Mouse (Mus musculus): Measurements from ENCODE around the gene Zfp62. TPM values are rescaled to one million over a fixed set of nuclear protein-coding genes. Genes with fewer than 3 reads are reported as not detected.

Zfp62 gene
- polyA plus RNA-seq, 1 experiment = 2.4 TPM

DNA sequence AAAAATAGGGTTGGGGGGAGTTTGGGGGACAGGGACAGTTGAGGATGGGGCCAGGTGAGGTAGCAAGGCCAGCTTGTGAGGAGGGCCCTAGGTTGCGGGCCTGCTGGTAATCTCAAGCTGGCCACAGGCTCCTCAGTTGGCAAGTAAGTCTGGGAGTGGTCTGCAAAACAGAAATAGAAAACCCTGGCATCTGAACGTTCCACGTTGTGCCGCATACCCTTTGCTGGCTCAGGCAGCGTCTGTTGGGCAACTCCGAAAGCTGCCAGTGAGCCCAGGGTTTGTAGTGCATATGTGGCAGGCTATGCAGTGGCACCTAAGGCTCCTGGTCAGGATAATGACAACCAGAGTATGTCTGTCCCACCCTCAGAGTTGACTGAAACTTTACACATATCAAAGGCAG lies 60.1 kb downstream of the Zfp62 start:
- DNase-seq (ENCODE audit: low read depth in 1 of 2, low spot score in 2 of 2) = no peak
- WGBS = 89% methylated on average over 6 of the region's 6 CpGs
- TF ChIP-seq POLR2A (IDR thresholded peaks at IDR 0.05; ENCODE audit: low read depth, low read length) (no peak), CTCF (IDR thresholded peaks at IDR 0.05; ENCODE audit: extremely low read depth, insufficient read depth, insufficient read length, insufficient replicate concordance) (no peak)
- H3K27me3 ChIP-seq (ENCODE audit: control insufficient read depth, insufficient read depth, low read length) = no peaks in the 10 kb centered on the region
- no peak overlapping the region for H3K4me3 ChIP-seq (ENCODE audit: extremely low read depth, insufficient read depth, insufficient read length)
- H3K4me1 ChIP-seq (ENCODE audit: control insufficient read depth, insufficient read depth, insufficient read length) = no peaks in the 10 kb centered on the region
- peaks cover 35% of the 10 kb centered on the region for H3K36me3 ChIP-seq (ENCODE audit: control insufficient read depth, insufficient read depth, low read length)
- H3K27ac ChIP-seq (ENCODE audit: insufficient read depth, low read length) = no peak overlapping the region

DNA sequence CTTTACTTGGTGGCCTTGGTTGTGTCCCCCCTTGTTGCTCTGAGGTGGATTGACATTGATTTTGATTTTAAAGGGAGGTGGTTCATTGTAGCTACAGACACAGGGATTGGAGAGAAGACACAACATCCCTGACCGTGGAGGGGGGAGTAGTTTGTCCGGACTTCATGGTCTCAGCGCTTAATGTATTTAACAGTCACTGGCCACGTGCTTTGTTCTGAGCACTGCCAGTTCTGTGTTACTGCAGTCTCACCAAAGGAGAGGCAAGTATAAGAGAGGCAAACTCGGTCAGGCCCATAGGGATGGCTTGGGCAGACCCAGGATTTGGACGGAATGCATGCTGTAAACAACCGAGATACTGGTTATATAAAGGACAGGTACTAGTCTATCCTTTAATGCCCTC lies 61.0 kb downstream of the Zfp62 start:
- no peak overlapping the region for H3K4me3 ChIP-seq (ENCODE audit: extremely low read depth, insufficient read depth, insufficient read length)
- no peaks in the 10 kb centered on the region for H3K27me3 ChIP-seq (ENCODE audit: control insufficient read depth, insufficient read depth, low read length)
- TF ChIP-seq CTCF (IDR thresholded peaks at IDR 0.05; ENCODE audit: extremely low read depth, insufficient read depth, insufficient read length, insufficient replicate concordance) (no peak), POLR2A (IDR thresholded peaks at IDR 0.05; ENCODE audit: low read depth, low read length) (no peak)
- peaks cover 35% of the 10 kb centered on the region for H3K36me3 ChIP-seq (ENCODE audit: control insufficient read depth, insufficient read depth, low read length)
- no peak overlapping the region for H3K27ac ChIP-seq (ENCODE audit: insufficient read depth, low read length)
- 92% methylated on average over 7 of the region's 7 CpGs for WGBS
- H3K4me1 ChIP-seq (ENCODE audit: control insufficient read depth, insufficient read depth, insufficient read length) = no peaks in the 10 kb centered on the region
- no peak for DNase-seq (ENCODE audit: low read depth in 1 of 2, low spot score in 2 of 2)

DNA sequence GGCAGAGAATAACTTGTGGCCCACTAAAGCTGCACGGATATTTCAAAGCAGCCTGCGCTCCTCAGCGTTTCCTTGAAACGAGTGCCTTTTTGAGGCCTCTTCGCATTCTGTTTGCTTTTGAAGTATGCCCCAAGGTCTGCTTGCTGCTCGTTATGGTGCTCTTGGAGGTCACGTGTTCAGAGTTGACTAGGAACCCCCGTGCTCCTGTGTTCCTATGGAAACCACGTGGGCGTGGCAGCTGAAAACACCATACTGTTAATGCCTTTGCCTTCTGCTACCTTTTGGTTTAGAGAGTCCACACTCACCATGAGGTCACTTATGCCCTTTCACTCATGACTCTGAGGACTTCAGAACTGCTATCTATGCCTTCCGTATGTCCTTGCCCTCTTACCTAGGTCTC lies 61.5 kb downstream of the Zfp62 start:
- TF ChIP-seq CTCF (IDR thresholded peaks at IDR 0.05; ENCODE audit: extremely low read depth, insufficient read depth, insufficient read length, insufficient replicate concordance) (no peak), POLR2A (IDR thresholded peaks at IDR 0.05; ENCODE audit: low read depth, low read length) (no peak)
- H3K27me3 ChIP-seq (ENCODE audit: control insufficient read depth, insufficient read depth, low read length) = no peaks in the 10 kb centered on the region
- H3K36me3 ChIP-seq (ENCODE audit: control insufficient read depth, insufficient read depth, low read length) = peaks cover 33% of the 10 kb centered on the region
- no peak overlapping the region for H3K4me3 ChIP-seq (ENCODE audit: extremely low read depth, insufficient read depth, insufficient read length)
- no peak for DNase-seq (ENCODE audit: low read depth in 1 of 2, low spot score in 2 of 2)
- 66% methylated on average over 11 of the region's 11 CpGs for WGBS
- H3K27ac ChIP-seq (ENCODE audit: insufficient read depth, low read length) = no peak overlapping the region
- H3K4me1 ChIP-seq (ENCODE audit: control insufficient read depth, insufficient read depth, insufficient read length) = no peaks in the 10 kb centered on the region

DNA sequence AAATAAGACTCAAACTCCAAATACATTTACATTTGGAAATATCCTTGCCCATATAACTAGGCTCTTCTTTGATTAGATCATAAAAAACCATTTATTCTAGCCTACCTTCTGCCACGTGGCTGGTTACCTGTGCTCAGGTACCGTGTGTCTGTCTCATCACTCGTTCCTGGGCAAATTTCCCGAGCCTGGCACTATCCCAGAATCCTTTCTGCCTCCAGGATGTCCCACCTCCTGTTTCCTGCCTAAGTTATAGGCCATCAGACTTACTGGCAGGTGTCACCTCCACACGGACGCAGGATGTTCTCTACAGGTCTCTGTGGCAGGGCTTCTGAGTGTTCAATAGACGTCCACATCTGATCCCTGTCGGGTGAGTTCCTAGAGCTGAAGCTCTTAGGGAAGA lies 62.0 kb downstream of the Zfp62 start:
- DNase-seq (ENCODE audit: low read depth in 1 of 2, low spot score in 2 of 2) = no peak
- Histone ChIP-seq H3K36me3 (ENCODE audit: control insufficient read depth, insufficient read depth, low read length) (peaks cover 31% of the 10 kb centered on the region), H3K27me3 (ENCODE audit: control insufficient read depth, insufficient read depth, low read length) (no peaks in the 10 kb centered on the region), H3K4me3 (ENCODE audit: extremely low read depth, insufficient read depth, insufficient read length) (no peak overlapping the region), H3K27ac (ENCODE audit: insufficient read depth, low read length) (no peak overlapping the region), H3K4me1 (ENCODE audit: control insufficient read depth, insufficient read depth, insufficient read length) (no peaks in the 10 kb centered on the region)
- TF ChIP-seq POLR2A (IDR thresholded peaks at IDR 0.05; ENCODE audit: low read depth, low read length) (no peak), CTCF (IDR thresholded peaks at IDR 0.05; ENCODE audit: extremely low read depth, insufficient read depth, insufficient read length, insufficient replicate concordance) (no peak)
- 89% methylated on average over 8 of the region's 8 CpGs for WGBS

DNA sequence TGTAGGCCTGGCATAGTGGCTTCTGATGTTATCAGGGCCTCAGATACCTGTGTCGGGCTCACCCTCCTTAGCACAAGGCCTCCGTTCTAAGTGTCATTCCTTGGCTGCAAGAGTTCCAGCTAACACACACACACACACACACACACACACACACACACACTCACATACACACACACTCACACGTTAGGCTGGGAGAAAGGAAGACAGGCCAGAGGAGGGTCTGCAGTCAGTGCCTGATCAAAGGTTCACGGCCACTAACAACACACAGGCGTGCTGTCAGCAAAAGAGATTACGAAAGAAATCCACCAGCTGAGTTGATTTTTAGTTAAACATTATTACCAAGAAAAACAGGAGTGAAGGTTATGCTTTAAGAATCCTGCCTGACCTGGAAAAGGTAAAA lies 63.6 kb downstream of the Zfp62 start:
- no peak overlapping the region for H3K4me3 ChIP-seq (ENCODE audit: extremely low read depth, insufficient read depth, insufficient read length)
- no peaks in the 10 kb centered on the region for H3K4me1 ChIP-seq (ENCODE audit: control insufficient read depth, insufficient read depth, insufficient read length)
- H3K27ac ChIP-seq (ENCODE audit: insufficient read depth, low read length) = no peak overlapping the region
- WGBS = 86% methylated on average over 6 of the region's 6 CpGs
- H3K27me3 ChIP-seq (ENCODE audit: control insufficient read depth, insufficient read depth, low read length) = no peaks in the 10 kb centered on the region
- TF ChIP-seq CTCF (IDR thresholded peaks at IDR 0.05; ENCODE audit: extremely low read depth, insufficient read depth, insufficient read length, insufficient replicate concordance) (no peak), POLR2A (IDR thresholded peaks at IDR 0.05; ENCODE audit: low read depth, low read length) (no peak)
- H3K36me3 ChIP-seq (ENCODE audit: control insufficient read depth, insufficient read depth, low read length) = peaks cover 19% of the 10 kb centered on the region
- no peak for DNase-seq (ENCODE audit: low read depth in 1 of 2, low spot score in 2 of 2)

DNA sequence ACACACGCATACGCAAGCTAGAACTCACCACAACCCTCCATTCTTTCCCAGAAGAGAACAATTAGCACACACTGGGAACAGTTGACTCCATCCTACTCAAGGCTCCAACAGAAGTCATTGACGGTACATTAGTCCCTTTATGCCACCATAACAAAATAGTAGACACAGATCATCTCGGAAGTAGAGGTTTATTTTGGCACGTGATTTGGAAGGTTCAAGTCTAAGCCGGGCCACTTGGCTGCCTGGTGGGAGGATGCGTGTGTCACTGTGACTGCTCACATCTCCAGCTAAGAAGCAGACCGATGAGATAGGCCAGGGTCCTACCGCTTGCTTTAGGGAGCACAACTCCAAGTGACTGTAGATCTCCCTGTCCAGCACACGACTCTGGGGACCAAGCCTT lies 64.2 kb downstream of the Zfp62 start:
- no peak overlapping the region for H3K4me3 ChIP-seq (ENCODE audit: extremely low read depth, insufficient read depth, insufficient read length)
- H3K4me1 ChIP-seq (ENCODE audit: control insufficient read depth, insufficient read depth, insufficient read length) = no peaks in the 10 kb centered on the region
- 94% methylated on average over 10 of the region's 10 CpGs for WGBS
- no peak overlapping the region for H3K27ac ChIP-seq (ENCODE audit: insufficient read depth, low read length)
- no peak for DNase-seq (ENCODE audit: low read depth in 1 of 2, low spot score in 2 of 2)
- no peaks in the 10 kb centered on the region for H3K27me3 ChIP-seq (ENCODE audit: control insufficient read depth, insufficient read depth, low read length)
- H3K36me3 ChIP-seq (ENCODE audit: control insufficient read depth, insufficient read depth, low read length) = peaks cover 12% of the 10 kb centered on the region
- TF ChIP-seq CTCF (IDR thresholded peaks at IDR 0.05; ENCODE audit: extremely low read depth, insufficient read depth, insufficient read length, insufficient replicate concordance) = no peak
- no peak for TF ChIP-seq POLR2A (IDR thresholded peaks at IDR 0.05; ENCODE audit: low read depth, low read length)

GRCm38 (mm10) chr11:49267970-49268579 lies 65.0 kb downstream of the Zfp62 start:
- Histone ChIP-seq H3K27me3 (ENCODE audit: control insufficient read depth, insufficient read depth, low read length) (no peaks in the 10 kb centered on the region), H3K27ac (ENCODE audit: insufficient read depth, low read length) (no peak overlapping the region), H3K36me3 (ENCODE audit: control insufficient read depth, insufficient read depth, low read length) (peaks cover 7% of the 10 kb centered on the region), H3K4me3 (ENCODE audit: extremely low read depth, insufficient read depth, insufficient read length) (no peak overlapping the region), H3K4me1 (ENCODE audit: control insufficient read depth, insufficient read depth, insufficient read length) (no peaks in the 10 kb centered on the region)
- TF ChIP-seq CTCF (IDR thresholded peaks at IDR 0.05; ENCODE audit: extremely low read depth, insufficient read depth, insufficient read length, insufficient replicate concordance) (no peak), POLR2A (IDR thresholded peaks at IDR 0.05; ENCODE audit: low read depth, low read length) (no peak)
- WGBS = 93% methylated on average over 15 of the region's 15 CpGs
- no peak for DNase-seq (ENCODE audit: low read depth in 1 of 2, low spot score in 2 of 2)

Other genes starting within 250 kb of the Zfp62 start
- 0.05 and 0.22 TPM in 2 replicates for gene Olfr56, start 224.4 kb upstream of the Zfp62 start, polyA plus RNA-seq (2012; rRNA removed)
- gene 9930111J21Rik1, start 223.9 kb upstream of the Zfp62 start, polyA plus RNA-seq (2012; rRNA removed) = 16.0 and 17.9 TPM in 2 replicates
- 0.23 and 0.36 TPM in 2 replicates for gene Gm12185, start 211.1 kb upstream of the Zfp62 start, polyA plus RNA-seq (2012; rRNA removed)
- gene Tgtp1, start 209.1 kb upstream of the Zfp62 start, polyA plus RNA-seq (2012; rRNA removed) = 2.1 and 2.5 TPM in 2 replicates
- gene 9930111J21Rik2, start 152.1 kb upstream of the Zfp62 start, polyA plus RNA-seq (2012; rRNA removed) = 10.8 and 11.0 TPM in 2 replicates
- 7.1 and 19.6 TPM in 2 replicates for gene Tgtp2, start 139.1 kb upstream of the Zfp62 start, polyA plus RNA-seq (2012; rRNA removed)
- 16.8 and 16.9 TPM in 2 replicates for gene Ifi47, start 126.7 kb upstream of the Zfp62 start, polyA plus RNA-seq (2012; rRNA removed)
- 0.05 and 0.41 TPM in 2 replicates for gene Olfr1396, start 88.4 kb upstream of the Zfp62 start, polyA plus RNA-seq (2012; rRNA removed)
- gene Olfr1395, start 61.0 kb upstream of the Zfp62 start, polyA plus RNA-seq (2012; rRNA removed) = not detected in 2 replicates
- gene Olfr1394, start 48.9 kb upstream of the Zfp62 start, polyA plus RNA-seq (2012; rRNA removed) = not detected in 2 replicates
- 3.9 and 6.9 TPM in 2 replicates for gene Btnl9, start 16.1 kb upstream of the Zfp62 start, polyA plus RNA-seq (2012; rRNA removed)
- 222 and 255 TPM in 2 replicates for gene Mgat1, start 40.9 kb downstream of the Zfp62 start, polyA plus RNA-seq (2012; rRNA removed)
- gene Olfr1393, start 75.0 kb downstream of the Zfp62 start, polyA plus RNA-seq (2012; rRNA removed) = 0.06 TPM in 2 replicates
- gene Olfr1392, start 82.0 kb downstream of the Zfp62 start, polyA plus RNA-seq (2012; rRNA removed) = not detected in 2 replicates
- not detected in 2 replicates for gene Olfr10, start 101.4 kb downstream of the Zfp62 start, polyA plus RNA-seq (2012; rRNA removed)
- gene Olfr1391, start 119.5 kb downstream of the Zfp62 start, polyA plus RNA-seq (2012; rRNA removed) = not detected in 2 replicates
- not detected in 2 replicates for gene Olfr1390, start 131.9 kb downstream of the Zfp62 start, polyA plus RNA-seq (2012; rRNA removed)
- gene Olfr1389, start 219.8 kb downstream of the Zfp62 start, polyA plus RNA-seq (2012; rRNA removed) = not detected in 2 replicates
- 0.08 TPM in 1 of 2 replicates, not detected in the other for gene Olfr1388, start 233.3 kb downstream of the Zfp62 start, polyA plus RNA-seq (2012; rRNA removed)

Measured in spleen, adult 2 months (tissue).